Mouse (Mus musculus): ENCODE data around the gene Tenm2.

Tenm2 gene

GRCm38 (mm10) chr11:36697021-36697639 is 538.6 kb downstream of the Tenm2 start:
- no peak for DNase-seq (ENCODE audit: low spot score)

DNA sequence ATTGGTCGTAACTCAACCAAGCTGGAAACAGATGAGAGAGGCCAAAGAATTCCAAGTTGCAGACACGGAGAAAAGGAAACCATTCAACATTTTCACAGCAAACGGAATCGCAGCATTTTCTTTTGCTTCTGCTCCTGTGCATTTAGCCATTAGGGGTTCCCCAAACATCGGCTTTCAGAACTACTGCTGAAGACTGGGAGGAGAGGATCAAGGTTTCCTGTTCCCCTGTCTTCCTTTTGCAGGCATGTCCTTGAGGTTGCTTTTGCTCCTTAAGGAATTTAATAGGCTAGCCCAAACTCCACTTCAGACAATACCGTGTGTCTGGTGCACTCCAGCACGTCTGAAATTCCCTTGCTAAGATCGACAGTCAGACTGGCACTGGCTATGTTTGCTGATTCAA is 541.0 kb downstream of the Tenm2 start:
- DNase-seq (ENCODE audit: low spot score) = no peak

DNA sequence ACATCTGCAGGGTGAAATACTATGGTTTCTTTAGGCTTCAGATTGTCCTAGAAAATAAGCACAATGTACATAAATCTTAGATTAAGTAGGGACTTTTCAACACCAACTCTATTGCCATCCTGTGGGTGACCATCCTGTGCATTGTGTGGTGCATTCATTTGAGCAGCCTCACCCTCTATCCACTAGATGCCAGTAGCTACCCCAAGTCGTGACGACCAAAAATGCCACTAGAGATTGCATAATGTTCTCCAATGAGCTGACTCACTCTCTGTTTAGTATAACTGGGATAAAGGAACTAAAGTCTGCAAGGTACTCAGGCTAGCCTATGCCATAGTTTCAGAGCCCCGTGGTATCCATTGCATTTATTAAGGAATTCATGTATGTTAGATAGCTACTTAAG is 543.1 kb downstream of the Tenm2 start:
- no peak for DNase-seq (ENCODE audit: low spot score)

- DNase-seq (ENCODE audit: low spot score) = no peak
These were observed 544.9 kb downstream of the Tenm2 start for GRCm38 (mm10) chr11:36690826-36691225.

DNA sequence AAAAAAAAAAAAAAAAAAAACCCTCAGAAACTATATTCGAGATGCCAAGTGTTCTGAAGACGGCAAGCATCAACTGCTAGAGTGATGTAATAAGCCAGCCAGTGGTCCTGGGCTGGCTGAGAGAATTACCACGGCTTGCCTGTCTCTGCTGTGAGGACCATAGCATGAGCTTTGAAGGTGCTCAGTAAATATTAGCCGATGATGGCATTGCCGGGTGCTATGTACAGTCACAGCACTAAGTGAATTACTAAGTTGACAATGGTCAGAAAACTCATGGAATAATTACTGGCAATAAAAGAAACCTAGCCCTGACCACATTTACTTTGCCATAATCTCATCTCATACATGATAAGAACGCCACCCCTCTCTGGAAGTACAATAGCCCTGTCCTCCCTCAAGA is 549.5 kb downstream of the Tenm2 start:
- DNase-seq (ENCODE audit: low spot score) = no peak

DNA sequence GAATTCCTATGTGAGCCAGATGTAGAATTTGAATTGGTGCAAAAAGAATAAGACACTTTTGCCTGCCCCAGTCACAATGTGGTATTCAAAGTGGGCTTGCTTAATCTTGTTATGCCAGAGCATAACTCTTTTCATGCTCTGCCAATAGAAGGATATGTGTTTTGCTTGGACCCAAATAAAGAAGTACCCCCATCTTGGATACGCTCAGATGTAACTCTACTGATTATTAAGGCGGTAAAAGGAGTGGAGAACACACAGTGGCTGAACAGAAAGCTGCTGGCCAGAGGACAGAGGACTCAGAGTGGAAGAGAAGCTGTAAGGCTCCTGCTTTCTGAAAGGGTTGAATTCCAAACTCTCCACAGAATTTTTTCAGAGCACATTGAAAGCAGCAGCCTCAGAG is 556.4 kb downstream of the Tenm2 start:
- no peak for DNase-seq (ENCODE audit: low spot score)

DNA sequence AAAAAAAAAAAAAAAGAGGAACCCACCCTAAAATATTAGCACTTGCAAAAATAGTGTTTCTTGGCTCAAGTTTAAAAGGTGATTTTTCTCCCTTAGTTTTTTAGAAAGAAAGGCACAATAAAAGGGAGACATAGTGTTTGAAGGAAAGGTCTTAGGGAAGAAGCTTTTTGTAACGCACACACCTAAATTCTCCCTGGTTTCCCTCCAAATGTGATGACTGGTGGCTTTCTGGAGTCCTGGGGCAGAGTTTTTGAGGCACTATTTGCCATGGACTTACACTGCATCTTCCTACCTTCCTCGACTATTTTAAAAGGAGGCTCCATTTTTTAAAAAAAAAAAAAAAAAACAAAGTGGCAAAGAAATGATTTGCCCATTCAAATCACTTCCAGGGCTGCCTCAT is 557.2 kb downstream of the Tenm2 start:
- no peak for DNase-seq (ENCODE audit: low spot score)

- DNase-seq (ENCODE audit: low spot score) = no peak
These were observed 557.7 kb downstream of the Tenm2 start for GRCm38 (mm10) chr11:36678057-36678396.

DNA sequence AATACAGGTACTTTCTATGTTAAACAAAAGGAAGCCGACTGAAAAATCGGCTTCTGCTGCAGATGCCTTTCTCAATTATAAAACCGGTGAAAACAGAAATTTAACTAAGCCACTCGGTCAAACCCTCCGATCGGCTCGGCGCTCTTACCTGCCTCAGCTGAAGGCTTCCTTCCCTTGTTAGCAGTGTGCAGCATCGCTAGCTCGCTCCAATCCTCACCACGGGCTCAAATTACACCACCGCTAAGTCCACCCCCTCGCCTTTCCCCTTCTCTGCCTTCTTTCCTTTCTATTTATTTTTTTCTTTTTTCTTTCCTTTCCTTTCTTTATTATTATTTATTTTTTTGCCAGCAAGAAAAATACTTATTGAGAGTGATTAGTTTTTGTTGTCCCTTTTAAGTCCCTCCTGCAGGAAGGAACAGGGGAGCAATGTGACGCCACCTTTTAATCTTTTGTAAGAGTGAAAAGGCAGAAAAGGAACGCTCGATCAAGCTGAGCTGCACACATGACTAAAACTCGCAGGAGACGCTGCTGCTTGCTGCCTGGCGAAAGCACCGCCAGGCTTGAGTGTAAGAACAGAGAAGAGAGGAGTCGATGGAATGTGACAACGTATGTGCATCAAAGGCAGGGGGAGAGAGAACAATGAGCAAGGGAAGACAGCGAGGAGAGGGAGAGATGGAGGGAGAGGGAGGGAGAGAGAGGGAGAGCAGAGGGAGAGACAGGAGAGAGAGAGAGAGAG is 558.3 kb downstream of the Tenm2 start:
- DNase-seq (ENCODE audit: low spot score) = no peak

- no peak for DNase-seq (ENCODE audit: low spot score)
These were observed 559.1 kb downstream of the Tenm2 start for GRCm38 (mm10) chr11:36676446-36677284.

DNA sequence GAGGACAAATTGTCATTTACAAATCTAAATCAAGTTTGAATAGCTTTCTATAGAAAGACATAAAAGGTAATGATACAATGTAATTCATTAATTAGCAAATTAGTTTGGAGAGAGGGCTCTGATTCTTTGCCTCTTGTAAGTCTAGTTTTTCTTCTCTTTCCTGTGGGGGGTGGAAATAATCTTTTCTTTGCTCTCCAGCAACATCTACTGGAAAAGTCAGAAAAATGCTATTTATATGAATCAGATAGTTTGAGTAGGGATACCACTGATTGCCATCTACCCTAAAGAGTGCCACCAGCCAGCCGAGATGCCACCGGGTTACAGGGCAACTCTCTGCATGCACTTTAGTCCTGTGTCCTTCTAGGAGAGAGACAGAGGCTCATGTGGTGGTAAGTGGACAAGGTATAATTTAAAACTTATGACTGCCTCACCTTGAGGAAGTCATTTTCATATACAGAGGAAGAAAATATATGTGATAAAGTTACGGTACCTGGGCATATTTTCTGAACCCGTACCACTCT is 560.8 kb downstream of the Tenm2 start:
- DNase-seq (ENCODE audit: low spot score) = no peak

GRCm38 (mm10) chr11:36674141-36674540 is 561.6 kb downstream of the Tenm2 start:
- no peak for DNase-seq (ENCODE audit: low spot score)

GRCm38 (mm10) chr11:36671196-36671595 is 564.6 kb downstream of the Tenm2 start:
- DNase-seq (ENCODE audit: low spot score) = no peak

GRCm38 (mm10) chr11:36664026-36664425 is 571.7 kb downstream of the Tenm2 start:
- no peak for DNase-seq (ENCODE audit: low spot score)

DNA sequence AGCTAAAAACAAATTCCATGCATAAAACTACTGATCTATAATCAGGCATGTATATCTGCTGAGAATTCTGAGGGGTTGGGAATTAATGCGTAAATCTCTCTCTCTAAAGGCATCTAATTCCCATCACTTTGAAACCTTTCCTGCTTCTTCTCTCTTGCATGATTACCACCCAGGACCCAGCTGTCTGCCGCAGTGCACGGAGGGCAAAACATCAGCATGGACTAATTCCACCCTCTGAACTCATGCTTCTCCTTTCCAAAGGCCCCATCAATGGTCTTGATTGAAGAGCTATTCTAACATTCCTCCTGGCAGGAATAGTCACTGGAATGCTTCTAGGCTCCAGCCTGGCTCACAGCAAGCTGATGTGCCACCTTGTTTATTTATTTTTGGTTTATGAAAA is 572.2 kb downstream of the Tenm2 start:
- DNase-seq (ENCODE audit: low spot score) = no peak

- DNase-seq (ENCODE audit: low spot score) = no peak
These were observed 582.0 kb downstream of the Tenm2 start for GRCm38 (mm10) chr11:36653656-36654323.

DNA sequence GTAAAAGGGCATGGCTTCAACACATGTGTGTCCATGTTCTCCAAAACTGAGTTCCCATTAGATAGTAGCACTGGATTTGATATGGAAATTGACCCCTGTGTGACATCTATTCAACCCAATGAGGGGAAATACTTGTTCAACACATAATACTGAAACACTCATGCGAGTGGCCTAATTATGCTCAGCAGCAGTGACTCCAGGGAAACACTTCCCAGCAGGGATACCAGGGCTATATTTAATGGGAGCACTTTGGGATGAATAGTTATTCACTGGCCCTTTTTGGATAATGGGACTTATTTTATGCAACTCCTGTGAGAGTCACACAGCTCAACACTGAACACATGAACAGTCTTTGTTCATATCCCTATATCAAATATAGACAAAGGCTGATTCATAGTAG is 588.6 kb downstream of the Tenm2 start:
- no peak for DNase-seq (ENCODE audit: low spot score)

DNA sequence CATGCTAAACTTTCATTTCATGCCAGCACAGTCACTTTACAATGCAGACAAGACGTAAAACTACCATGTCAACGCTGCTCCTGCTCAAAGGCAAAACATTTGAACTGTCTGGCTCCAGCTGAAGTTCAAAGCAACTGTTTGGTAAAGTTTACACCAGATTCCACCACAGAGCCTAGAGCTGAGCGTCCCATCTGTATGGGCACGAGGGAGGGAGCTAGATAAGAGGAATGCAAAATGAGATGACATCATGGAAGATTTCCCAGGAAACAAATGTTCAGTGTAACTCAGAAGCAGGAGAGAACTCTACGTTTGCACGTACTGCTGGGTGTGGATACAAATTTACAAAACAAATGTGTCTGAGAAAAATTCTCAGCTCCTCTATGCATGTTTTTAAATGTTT is 600.7 kb downstream of the Tenm2 start:
- DNase-seq (ENCODE audit: low spot score) = no peak

DNA sequence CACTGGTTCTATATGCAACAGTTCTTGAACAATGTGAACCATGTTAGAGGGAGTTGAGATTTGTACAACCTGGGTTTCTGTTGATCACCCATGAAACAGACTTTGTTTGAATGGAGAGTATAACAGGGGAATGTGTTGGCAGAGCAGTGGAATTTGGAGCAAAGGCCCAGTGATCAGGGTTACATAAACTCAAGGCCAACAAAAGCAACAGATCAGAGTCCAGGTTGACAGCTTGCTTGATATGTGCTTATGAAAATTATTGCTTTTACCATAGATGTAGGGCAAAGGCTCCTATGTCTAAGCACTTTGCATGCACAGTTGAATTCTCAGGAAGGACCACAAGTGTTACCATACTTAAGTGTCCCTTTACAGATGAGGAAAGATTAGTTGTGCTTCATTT is 603.6 kb downstream of the Tenm2 start:
- DNase-seq (ENCODE audit: low spot score) = no peak

DNA sequence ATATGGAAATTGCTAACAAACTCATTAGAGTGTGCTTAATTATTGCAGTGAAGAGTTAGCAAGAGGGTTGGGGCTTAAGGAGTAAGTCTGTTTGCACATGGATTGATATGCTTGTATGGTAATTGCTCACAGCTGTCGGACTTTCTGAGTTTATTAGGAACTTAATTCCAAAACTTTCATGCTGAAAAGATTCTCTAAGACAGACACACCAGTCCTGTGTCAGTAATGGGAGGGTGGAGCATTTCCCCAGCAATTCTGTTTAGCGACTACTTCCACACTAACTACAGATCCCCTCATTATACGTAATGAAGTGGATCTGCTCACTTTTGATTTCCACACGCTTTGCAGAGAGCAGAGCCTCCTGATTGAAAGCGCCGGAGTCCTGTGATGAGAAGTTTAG is 622.0 kb downstream of the Tenm2 start:
- no peak for DNase-seq (ENCODE audit: low spot score)

DNA sequence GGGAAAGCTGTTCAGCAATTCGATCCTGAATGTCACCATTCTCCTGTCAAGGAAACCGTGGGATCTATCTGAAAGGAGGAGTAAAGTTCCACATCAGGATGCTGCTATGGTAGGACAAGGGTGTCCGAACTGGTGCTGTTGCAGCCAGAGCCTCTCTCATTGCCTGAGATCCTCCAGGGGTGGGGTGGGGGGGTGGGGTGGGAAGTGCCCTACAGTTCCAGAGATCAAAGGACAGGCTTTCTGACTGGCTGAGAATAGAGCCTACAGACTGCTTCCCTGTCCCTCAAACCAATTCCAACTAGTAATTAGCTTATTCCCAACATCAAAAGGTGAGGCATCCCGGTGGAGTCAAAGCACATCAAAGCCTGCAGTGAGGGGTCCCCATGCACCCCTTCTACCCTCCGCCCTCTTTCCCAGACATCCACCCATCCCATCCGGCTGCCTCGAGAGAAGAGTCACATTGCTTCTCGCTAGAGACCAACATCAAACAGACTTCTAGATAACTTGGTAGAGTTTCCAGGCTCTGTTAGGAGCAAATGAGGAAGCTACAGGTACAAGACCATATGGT is 630.9 kb downstream of the Tenm2 start:
- no peak for DNase-seq (ENCODE audit: low spot score)

DNA sequence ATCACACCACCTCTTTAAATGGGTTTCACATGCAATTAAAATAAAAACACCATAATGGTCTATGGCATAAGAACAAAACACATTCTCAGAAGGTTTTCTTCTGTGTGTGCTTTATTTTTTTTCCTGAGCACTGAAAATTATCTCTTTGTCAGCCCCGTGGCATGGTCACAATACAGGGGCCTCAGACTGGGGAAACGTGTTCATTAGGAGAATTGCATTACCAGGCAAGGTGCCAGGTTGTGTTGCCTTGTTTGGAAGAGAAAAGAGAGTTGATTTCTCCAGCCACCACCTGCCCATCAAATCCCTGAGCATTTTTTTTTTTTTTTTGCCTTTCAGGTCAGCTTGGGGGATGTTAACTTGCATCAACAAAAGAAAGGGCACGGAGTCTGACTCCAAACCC is 631.5 kb downstream of the Tenm2 start:
- no peak for DNase-seq (ENCODE audit: low spot score)
